Mouse (Mus musculus) spleen, postnatal 0 days (tissue): ENCODE data around the gene Gm20696. TPM values are rescaled to one million over a fixed set of nuclear protein-coding genes. Genes with fewer than 3 reads are reported as not detected.

Experiments used
- polyA plus RNA-seq: library from polyadenylated mRNA; unstranded; fragments of >200 nt; fragmentation: Nextera tagmentation; extraction: Ambion mirVana; gene quantifications from 2 replicates; pipeline ENCODE4 v1.2.1, GENCODE M21; 2015

The Gm20696 gene
- 2.8 and 3.6 TPM in 2 replicates for polyA plus RNA-seq

DNA sequence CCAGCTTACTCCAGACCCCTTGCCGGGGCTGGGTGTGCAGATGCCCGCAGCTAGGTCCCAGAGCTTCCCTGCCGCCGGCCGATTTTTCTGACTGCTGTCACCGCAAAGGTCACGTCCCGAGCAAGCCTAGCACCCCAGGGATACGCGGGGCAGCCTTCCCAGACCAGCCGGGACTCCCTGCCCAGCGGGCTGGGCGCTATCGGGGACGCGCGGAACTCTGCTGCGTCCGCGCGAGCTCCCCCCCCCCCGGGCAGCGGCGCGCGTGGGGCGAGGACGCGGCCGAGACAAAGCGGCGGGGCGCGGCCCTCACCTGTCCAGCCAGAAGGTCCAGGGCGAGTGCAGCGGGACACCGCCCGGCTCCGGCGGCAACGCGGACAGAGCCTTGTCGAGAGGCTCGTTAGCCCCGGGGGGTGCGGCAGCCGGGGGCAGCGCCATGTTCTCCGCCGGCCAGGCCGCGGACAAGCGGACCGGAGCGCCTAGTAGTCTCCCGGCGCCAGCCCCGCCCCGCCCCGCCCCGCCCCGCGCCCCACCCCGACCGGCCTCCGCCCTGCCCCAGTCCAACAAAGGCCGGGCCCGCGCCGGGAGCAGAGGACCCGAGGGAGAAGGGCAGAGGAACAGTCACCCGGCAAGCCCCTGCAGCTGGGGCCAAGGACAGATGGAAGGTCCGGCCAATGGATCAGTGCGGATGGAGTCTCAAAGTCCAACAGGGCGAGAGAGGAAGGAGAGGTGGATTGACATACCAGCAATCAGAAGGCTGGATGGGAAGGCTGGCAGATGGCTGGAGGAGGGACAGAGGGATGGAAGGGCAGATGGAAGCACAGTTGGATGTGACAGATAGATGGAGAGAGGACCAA, at the start of gene Gm20696, which contains the start of gene Eif4e3:
Gm20696 (minus strand) TSS at position 480 of the 854 bp plus-strand sequence.
Eif4e3 (minus strand) TSS at position 454 of the 854 bp plus-strand sequence.

DNA sequence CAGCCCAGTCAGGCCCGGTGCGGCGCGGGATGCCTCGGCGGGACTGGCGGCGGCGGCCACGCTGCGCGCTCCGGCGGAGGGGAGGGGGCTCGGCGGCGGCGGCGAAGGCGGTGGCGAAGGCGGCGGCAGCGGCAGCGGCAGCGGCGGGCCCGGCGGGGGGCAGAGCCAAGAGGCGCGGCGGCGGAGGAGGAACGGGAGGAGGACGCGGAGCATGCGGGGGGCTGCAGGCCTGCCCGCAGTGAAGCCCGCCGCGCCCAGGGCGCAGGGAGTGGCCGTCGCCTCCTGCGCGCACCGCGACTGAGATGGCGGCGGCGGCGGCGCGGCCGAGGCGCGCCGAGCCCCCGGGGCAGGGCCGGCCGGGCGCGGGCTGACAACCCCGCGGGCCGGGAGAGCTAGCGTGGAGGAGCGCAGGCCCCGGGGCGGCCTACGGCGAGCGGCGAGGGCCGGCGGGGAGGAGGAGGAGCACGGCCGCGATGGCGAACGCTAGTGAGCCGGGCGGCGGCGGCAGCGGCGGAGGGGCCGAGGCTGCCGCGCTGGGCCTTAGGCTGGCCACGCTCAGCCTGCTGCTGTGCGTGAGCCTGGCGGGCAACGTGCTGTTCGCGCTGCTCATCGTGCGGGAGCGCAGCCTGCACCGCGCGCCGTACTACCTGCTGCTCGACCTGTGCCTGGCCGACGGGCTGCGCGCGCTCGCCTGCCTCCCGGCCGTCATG, 25.8 kb upstream of the Gm20696 start, which contains the start of gene Gpr27:
Gpr27 (plus strand) TSS at position 474 of the 710 bp plus-strand sequence.

DNA sequence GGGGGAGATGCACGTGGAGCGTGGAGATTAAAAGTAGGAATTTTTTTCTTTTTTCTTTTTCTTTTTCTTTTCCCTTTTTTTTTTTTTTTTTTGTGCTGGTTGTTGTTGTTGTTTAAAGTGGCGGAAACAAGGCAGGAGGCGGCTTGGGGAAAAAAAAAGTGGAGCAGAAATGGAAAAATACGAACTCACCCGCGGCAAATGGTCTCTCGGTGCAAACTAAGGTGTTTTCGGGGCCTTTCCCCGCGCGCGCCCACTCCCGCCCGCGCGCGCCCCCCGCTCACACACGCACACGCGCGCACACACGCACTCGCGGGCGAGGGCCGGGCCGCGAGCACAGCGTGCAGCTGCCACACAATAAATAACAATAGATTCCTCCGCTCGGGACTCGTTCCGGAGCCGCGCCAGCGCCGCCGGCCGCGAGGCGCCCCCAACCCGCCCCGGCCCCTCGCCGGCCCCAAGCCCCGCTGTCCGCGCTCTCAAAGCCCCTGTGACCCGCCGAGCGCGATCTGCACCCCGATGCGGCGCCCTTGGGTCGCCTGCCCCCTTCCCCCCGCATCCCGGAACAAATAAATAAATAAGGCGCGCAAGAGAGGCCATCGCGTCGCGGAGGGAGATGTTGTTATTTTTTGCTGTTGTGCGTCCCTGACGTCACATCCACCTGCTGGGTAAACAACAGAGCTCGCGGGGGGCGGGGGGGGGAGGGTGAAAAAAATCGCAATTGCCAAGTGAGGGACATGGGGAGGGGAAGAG, 144.1 kb downstream of the Gm20696 start, which contains the start of gene Foxp1:
Foxp1 (minus strand) TSS at position 363 of the 750 bp plus-strand sequence.

Other genes starting within 250 kb of the Gm20696 start
- gene Foxp1, start 144.1 kb downstream of the Gm20696 start, polyA plus RNA-seq, result 31.5 and 38.6 TPM in 2 replicates
- gene Eif4e3, start within 50 bp of the Gm20696 start, polyA plus RNA-seq, result 6.6 and 10.1 TPM in 2 replicates
- 1.2 and 2.0 TPM in 2 replicates for gene Gpr27, start 25.9 kb upstream of the Gm20696 start, polyA plus RNA-seq
- gene Prok2, start 59.6 kb upstream of the Gm20696 start, polyA plus RNA-seq, result 4.5 and 6.2 TPM in 2 replicates